Mouse (Mus musculus) kidney, postnatal 0 days (tissue): ENCODE results near the gene Edf1. TPM values are rescaled to one million over a fixed set of nuclear protein-coding genes. Genes with fewer than 3 reads are reported as not detected.

Experiments used
- ATAC-seq: fragments of 200-750 bp; cut with Nextera tagmentation; replicated peaks from 2 replicates; pipeline ENCODE4 v1.8.0; 2017; ENCODE audit warnings: low read depth, moderate number of reproducible peaks, moderate TSS enrichment, moderate library complexity; ENCODE audit not compliant: low FRiP score
- DNase-seq: peaks from one replicate; pipeline ENCODE4 v3.0.0-alpha.2; 2016; ENCODE audit warnings: low spot score
- H3K27ac ChIP-seq: fragments of 300-500 bp; sonication (generic); 2 replicates; pipeline ENCODE4 v1.5.1; 2014; ENCODE audit warnings: mild to moderate bottlenecking
- H3K27me3 ChIP-seq: fragments of 300-500 bp; sonication (generic); 2 replicates; pipeline ENCODE4 v1.6.1; 2014; ENCODE audit warnings: low read length, mixed read lengths; ENCODE audit not compliant: insufficient read depth
- H3K36me3 ChIP-seq: fragments of 300-500 bp; sonication (generic); 2 replicates; pipeline ENCODE4 v1.6.1; 2014; ENCODE audit warnings: low read length, mixed read lengths; ENCODE audit not compliant: insufficient read depth
- H3K4me1 ChIP-seq: fragments of 300-500 bp; sonication (generic); replicated peaks from 2 replicates; pipeline ENCODE4 v1.6.1; 2014; ENCODE audit warnings: antibody characterized with exemption, low read length, mixed read lengths; ENCODE audit not compliant: insufficient read depth
- H3K4me2 ChIP-seq: fragments of 300-500 bp; sonication (generic); 2 replicates; pipeline ENCODE4 v1.6.1; 2014; ENCODE audit warnings: mild to moderate bottlenecking, low read length, moderate library complexity, mixed read lengths
- H3K4me3 ChIP-seq: fragments of 300-500 bp; sonication (generic); replicated peaks from 2 replicates; pipeline ENCODE4 v1.5.1; 2014; ENCODE audit warnings: low read depth, low read length
- H3K9ac ChIP-seq: fragments of 300-500 bp; sonication (generic); 2 replicates; pipeline ENCODE4 v1.6.1; 2014; ENCODE audit warnings: low read depth, low read length
- H3K9me3 ChIP-seq: fragments of 300-500 bp; sonication (generic); replicated peaks from 2 replicates; pipeline ENCODE4 v1.6.1; 2016; ENCODE audit warnings: low read length, inconsistent platforms, mixed read lengths
- CTCF ChIP-seq: IDR thresholded peaks from 2 replicates; pipeline ENCODE4 v1.5.1; 2016; ENCODE audit warnings: antibody characterized with exemption, low read depth, mild to moderate bottlenecking, moderate library complexity
- WGBS: fragments of 180-500 bp; shearing (Covaris S2); extraction: QIAGEN DNeasy Blood & Tissue Kit; methylation state at CpG from one replicate; pipeline ENCODE4 v1.1.7; 2014; 5-methylcytosine and 5-hydroxymethylcytosine counted together
- polyA plus RNA-seq: library from polyadenylated mRNA; unstranded; fragments of >200 nt; fragmentation: Nextera tagmentation; extraction: Ambion mirVana; gene quantifications from 2 replicates; pipeline ENCODE4 v1.2.1, GENCODE M21; 2015

Gene Edf1
- polyA plus RNA-seq, 1 experiment from 2014 or later, result 351 TPM

GRCm38 (mm10) chr2:25581294-25581864 is 23.7 kb downstream of the Edf1 start, which contains the start of gene Ajm1:
Gene Ajm1, minus strand, starts transcription at chr2:25581757.
- peaks cover 48% of the 10 kb centered on the region for H3K27me3 ChIP-seq
- H3K9ac ChIP-seq, result peak within 1 kb of the TSS; percentile 49; the same call in 1 of the 2 replicates
- H3K4me1 ChIP-seq, result peaks cover 39% of the 10 kb centered on the region
- WGBS, result 5% methylated on average over 19 of the region's 19 CpGs
- peaks cover 18% of the 10 kb centered on the region for H3K36me3 ChIP-seq
- peak; percentile 89 for TF ChIP-seq CTCF
- H3K4me2 ChIP-seq, result peak within 1 kb of the TSS; percentile 78
- H3K27ac ChIP-seq, result no peak within 1 kb of the TSS
- ATAC-seq (peak; percentile 40), DNase-seq (peak; percentile 93)
- H3K9me3 ChIP-seq, result no peaks in the 10 kb centered on the region
- H3K4me3 ChIP-seq, result peak within 1 kb of the TSS; percentile 33

DNA sequence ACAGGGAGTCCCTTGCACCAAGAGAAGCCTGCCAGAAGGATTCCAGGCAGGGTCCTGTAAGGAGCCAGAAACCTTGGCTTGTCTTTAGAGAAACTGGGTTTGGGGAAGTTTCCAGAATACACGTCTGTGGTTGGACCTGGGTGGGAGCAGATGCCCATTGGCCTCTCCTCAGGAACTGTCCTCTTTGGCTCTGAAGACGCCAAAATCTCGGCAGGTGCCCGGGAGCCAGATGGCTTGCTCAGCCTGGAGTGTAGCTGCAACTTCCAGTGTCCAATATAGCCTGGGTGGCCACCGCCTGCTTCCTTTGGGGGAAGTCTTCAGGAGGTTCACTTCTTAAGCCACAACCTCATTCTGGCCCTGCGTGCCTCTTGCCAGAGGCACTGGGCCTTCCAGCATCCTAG is 24.3 kb downstream of the Edf1 start:
- Histone ChIP-seq H3K4me3 (no peak overlapping the region), H3K4me2 (peak overlapping the region; percentile 78), H3K4me1 (peaks cover 39% of the 10 kb centered on the region), H3K27me3 (peaks cover 43% of the 10 kb centered on the region), H3K9me3 (no peaks in the 10 kb centered on the region), H3K9ac (no peak overlapping the region), H3K36me3 (peaks cover 20% of the 10 kb centered on the region), H3K27ac (no peak overlapping the region)
- DNase-seq (no peak), ATAC-seq (no peak)
- 27% methylated on average over 6 of the region's 6 CpGs for WGBS
- TF ChIP-seq CTCF, result no peak

- Histone ChIP-seq H3K27me3 (peaks cover 36% of the 10 kb centered on the region), H3K4me1 (peaks cover 33% of the 10 kb centered on the region), H3K9ac (no peak overlapping the region), H3K27ac (no peak overlapping the region), H3K4me2 (no peak overlapping the region), H3K36me3 (peaks cover 27% of the 10 kb centered on the region), H3K4me3 (no peak overlapping the region), H3K9me3 (no peaks in the 10 kb centered on the region)
- WGBS, result 45% methylated on average over 12 of the region's 12 CpGs
- no peak for ATAC-seq
- peak; percentile 57 for DNase-seq
- no peak for TF ChIP-seq CTCF
Measured at GRCm38 (mm10) chr2:25582466-25583119, 24.9 kb downstream of the Edf1 start.

- DNase-seq, result no peak
- Histone ChIP-seq H3K27ac (no peak overlapping the region), H3K9me3 (no peaks in the 10 kb centered on the region), H3K4me3 (no peak overlapping the region), H3K4me2 (no peak overlapping the region), H3K36me3 (peaks cover 30% of the 10 kb centered on the region), H3K4me1 (peaks cover 28% of the 10 kb centered on the region), H3K27me3 (peaks cover 31% of the 10 kb centered on the region), H3K9ac (no peak overlapping the region)
- ATAC-seq, result no peak
- TF ChIP-seq CTCF, result no peak
- 86% methylated on average over 6 of the region's 6 CpGs for WGBS
Measured at GRCm38 (mm10) chr2:25583120-25583481, 25.5 kb downstream of the Edf1 start.

- peaks cover 34% of the 10 kb centered on the region for H3K36me3 ChIP-seq
- H3K4me2 ChIP-seq, result no peak overlapping the region
- peaks cover 23% of the 10 kb centered on the region for H3K4me1 ChIP-seq
- H3K27ac ChIP-seq, result no peak overlapping the region
- DNase-seq (no peak), ATAC-seq (no peak)
- no peak overlapping the region for H3K9ac ChIP-seq
- H3K9me3 ChIP-seq, result no peaks in the 10 kb centered on the region
- 61% methylated on average over 4 of the region's 4 CpGs for WGBS
- TF ChIP-seq CTCF, result no peak
- peaks cover 27% of the 10 kb centered on the region for H3K27me3 ChIP-seq
- no peak overlapping the region for H3K4me3 ChIP-seq
Measured at GRCm38 (mm10) chr2:25583571-25583970, 25.9 kb downstream of the Edf1 start.

DNA sequence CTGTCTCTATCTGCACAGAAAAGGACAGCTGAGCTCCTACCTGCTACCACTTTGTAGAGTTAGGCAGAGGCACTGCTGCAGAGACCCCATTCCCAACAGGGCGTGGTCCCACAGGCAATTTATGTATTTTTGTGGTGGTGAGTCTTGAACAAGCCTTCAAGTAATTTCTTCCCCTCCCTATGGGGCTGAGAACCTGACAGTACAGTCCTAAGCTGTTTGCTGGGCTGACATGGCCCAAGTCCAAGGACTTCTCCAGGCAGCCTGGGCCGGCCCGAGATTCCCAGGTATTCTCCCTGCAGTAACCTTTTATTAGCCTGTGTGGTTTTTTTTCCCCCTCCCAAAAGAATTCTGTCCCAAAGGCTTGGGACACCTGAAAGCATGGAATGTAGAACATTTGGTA is 26.5 kb downstream of the Edf1 start:
- H3K36me3 ChIP-seq, result peaks cover 37% of the 10 kb centered on the region
- ATAC-seq, result no peak
- H3K9ac ChIP-seq, result no peak overlapping the region

More for the DNA sequence above, 26.5 kb downstream of the Edf1 start:
- Histone ChIP-seq H3K4me3 (no peak overlapping the region), H3K4me2 (no peak overlapping the region), H3K27me3 (peaks cover 21% of the 10 kb centered on the region; the same call in 1 of the 2 replicates), H3K9me3 (no peaks in the 10 kb centered on the region), H3K27ac (no peak overlapping the region), H3K4me1 (peaks cover 18% of the 10 kb centered on the region)
- no peak for DNase-seq
- WGBS, result 83% methylated on average over 3 of the region's 3 CpGs
- TF ChIP-seq CTCF, result no peak
